Mouse (Mus musculus) lung, embryonic 14.5 days (tissue): ENCODE results near the gene Magea2. TPM values are rescaled to one million over a fixed set of nuclear protein-coding genes. Genes with fewer than 3 reads are reported as not detected.
"Not testable (repeated sequence)": the region's sequence is repeated elsewhere in the genome, so short reads cannot be mapped to it uniquely, and the experiment has no call there.

Source experiments
- ATAC-seq: fragments of 200-750 bp; cut with Nextera tagmentation; 2 replicates; pipeline ENCODE4 v1.8.0; 2017; ENCODE audit warnings: mild to moderate bottlenecking, moderate TSS enrichment, moderate library complexity; ENCODE audit not compliant: insufficient read depth
- DNase-seq: peaks from one replicate; pipeline ENCODE4 v3.0.0-alpha.2; 2015
- H3K27ac ChIP-seq: fragments of 300-500 bp; sonication (generic); 2 replicates; pipeline ENCODE4 v1.5.1; 2014; ENCODE audit warnings: low read depth, mild to moderate bottlenecking, moderate library complexity
- H3K27me3 ChIP-seq: fragments of 300-500 bp; sonication (generic); 2 replicates; pipeline ENCODE4 v1.6.1; 2014; ENCODE audit warnings: low read length, control low read depth; ENCODE audit not compliant: insufficient read depth
- H3K36me3 ChIP-seq: fragments of 300-500 bp; sonication (generic); 2 replicates; pipeline ENCODE4 v1.6.1; 2014; ENCODE audit warnings: control low read depth; ENCODE audit not compliant: insufficient read depth
- H3K4me1 ChIP-seq: fragments of 300-500 bp; sonication (generic); 2 replicates; pipeline ENCODE4 v1.6.1; 2014; ENCODE audit warnings: antibody characterized with exemption, control low read depth; ENCODE audit not compliant: insufficient read depth
- H3K4me2 ChIP-seq: fragments of 300-500 bp; sonication (generic); 2 replicates; pipeline ENCODE4 v1.6.1; 2014; ENCODE audit warnings: mild to moderate bottlenecking
- H3K4me3 ChIP-seq: fragments of 300-500 bp; sonication (generic); 2 replicates; pipeline ENCODE4 v1.5.1; 2014; ENCODE audit warnings: low read depth, low read length
- H3K9ac ChIP-seq: fragments of 300-500 bp; sonication (generic); 2 replicates; pipeline ENCODE4 v1.6.1; 2014
- H3K9me3 ChIP-seq: fragments of 300-500 bp; sonication (generic); 2 replicates; pipeline ENCODE4 v1.6.1; 2016; ENCODE audit warnings: low read depth, low read length, control low read depth
- CTCF ChIP-seq: IDR thresholded peaks from 2 replicates; pipeline ENCODE4 v1.5.1; 2016; ENCODE audit warnings: antibody characterized with exemption, low read depth
- WGBS: fragments of 180-500 bp; shearing (Covaris S2); extraction: QIAGEN DNeasy Blood & Tissue Kit; methylation state at CpG from one replicate; pipeline ENCODE4 v1.1.7; 2014; 5-methylcytosine and 5-hydroxymethylcytosine counted together
- polyA plus RNA-seq: library from polyadenylated mRNA; unstranded; fragments of >200 nt; fragmentation: Nextera tagmentation; extraction: Ambion mirVana; gene quantifications from 2 replicates; pipeline ENCODE4 v1.2.1, GENCODE M21; 2014

Magea2 gene
- not detected in 2 replicates for polyA plus RNA-seq

- not testable (repeated sequence) for DNase-seq, H3K9me3 ChIP-seq, ATAC-seq, H3K27me3 ChIP-seq, H3K4me3 ChIP-seq, H3K36me3 ChIP-seq, H3K4me2 ChIP-seq, H3K4me1 ChIP-seq, H3K27ac ChIP-seq, H3K9ac ChIP-seq
- WGBS: 75% methylated on average over 2 of the region's 4 CpGs
Measured at GRCm38 (mm10) chrX:155093566-155093965, at the start of gene Magea2. Gene Magea2, minus strand, starts transcription at chrX:155093666.

DNA sequence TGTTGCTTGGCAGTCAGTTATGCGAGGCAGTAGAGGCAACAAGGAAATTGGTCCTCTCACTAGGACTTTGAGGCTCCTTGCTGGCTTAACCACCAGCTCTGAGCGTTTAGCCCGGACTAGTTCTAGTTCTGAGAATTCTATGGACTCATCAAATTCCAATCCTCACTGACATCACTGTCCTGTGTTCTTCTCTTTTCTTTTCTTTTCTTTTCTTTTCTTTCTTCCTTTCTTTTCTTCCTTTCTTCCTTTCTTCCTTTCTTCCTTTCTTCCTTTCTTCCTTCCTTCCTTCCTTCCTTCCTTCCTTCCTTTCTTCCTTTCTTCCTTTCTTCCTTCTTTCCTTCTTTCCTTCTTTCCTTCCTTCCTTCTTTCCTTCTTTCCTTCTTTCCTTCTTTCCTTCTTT, 34.8 kb upstream of the Magea2 start, which contains the start of gene Cldn34b2:
Gene Cldn34b2, minus strand, starts transcription at position 101 of the 400 bp plus-strand sequence.
- H3K4me3 ChIP-seq, ATAC-seq: not testable (repeated sequence)
- 80% methylated on average over 3 of the region's 3 CpGs for WGBS

GRCm38 (mm10) chrX:155098024-155098423, 4.6 kb upstream of the Magea2 start:
- ATAC-seq: no peak
- peak; percentile 43 for DNase-seq
- no peaks in the 10 kb centered on the region for H3K27me3 ChIP-seq
- TF ChIP-seq CTCF: peak; percentile 45; the same call in 1 of the 2 replicates
- H3K27ac ChIP-seq: no peak overlapping the region
- H3K4me2 ChIP-seq: no peak overlapping the region
- H3K36me3 ChIP-seq: no peaks in the 10 kb centered on the region
- no peak overlapping the region for H3K4me3 ChIP-seq
- H3K9ac ChIP-seq: no peak overlapping the region
- no peaks in the 10 kb centered on the region for H3K9me3 ChIP-seq
- no peaks in the 10 kb centered on the region for H3K4me1 ChIP-seq

More for the DNA sequence above, 34.8 kb upstream of the Magea2 start, which contains the start of gene Cldn34b2:
- H3K27ac ChIP-seq, DNase-seq, H3K9me3 ChIP-seq, H3K36me3 ChIP-seq, H3K4me1 ChIP-seq, H3K9ac ChIP-seq, H3K4me2 ChIP-seq, H3K27me3 ChIP-seq: not testable (repeated sequence)

- H3K27ac ChIP-seq, DNase-seq, H3K9ac ChIP-seq, H3K9me3 ChIP-seq, ATAC-seq, H3K4me3 ChIP-seq, H3K4me1 ChIP-seq, H3K4me2 ChIP-seq, H3K27me3 ChIP-seq, H3K36me3 ChIP-seq: not testable (repeated sequence)
- 93% methylated on average over 1 of the region's 2 CpGs for WGBS
Measured at GRCm38 (mm10) chrX:155089693-155090092, 3.8 kb downstream of the Magea2 start, which contains the start of gene Magea1. Gene Magea1, minus strand, starts transcription at chrX:155089793.

GRCm38 (mm10) chrX:155063045-155063444, 30.4 kb downstream of the Magea2 start, which contains the start of gene Magea5:
Gene Magea5, minus strand, starts transcription at chrX:155063145.
- H3K4me1 ChIP-seq, ATAC-seq, H3K9ac ChIP-seq, H3K36me3 ChIP-seq, DNase-seq, H3K4me3 ChIP-seq, H3K27ac ChIP-seq, H3K27me3 ChIP-seq, H3K9me3 ChIP-seq, H3K4me2 ChIP-seq: not testable (repeated sequence)
- 83% methylated on average over 13 of the region's 16 CpGs for WGBS

DNA sequence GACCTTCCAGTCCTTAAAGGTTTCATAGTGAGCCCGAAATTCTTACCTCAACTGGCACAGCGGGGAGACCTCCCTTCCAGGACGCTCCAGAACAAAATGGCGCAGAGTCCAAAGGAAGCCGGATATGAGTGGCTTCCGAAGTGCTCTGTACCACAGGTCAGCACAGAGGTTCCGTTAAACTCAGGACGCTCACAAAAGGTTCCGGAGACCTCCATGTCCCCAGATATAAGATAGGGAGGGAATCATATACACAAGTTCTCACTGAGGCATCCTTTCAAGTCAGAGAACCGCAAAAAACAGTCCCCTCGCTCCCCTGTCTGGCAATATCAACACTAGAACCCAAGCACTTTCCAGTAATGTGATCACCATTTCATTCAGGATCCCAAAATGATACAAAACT, 97.7 kb downstream of the Magea2 start, which contains the start of gene Magea8:
Gene Magea8, minus strand, starts transcription at position 101 of the 400 bp plus-strand sequence.
- 84% methylated on average over 11 of the region's 11 CpGs for WGBS
- ATAC-seq, H3K9me3 ChIP-seq: not testable (repeated sequence)

More for the DNA sequence above, 97.7 kb downstream of the Magea2 start, which contains the start of gene Magea8:
- H3K4me3 ChIP-seq, DNase-seq, H3K4me2 ChIP-seq, H3K27me3 ChIP-seq, H3K27ac ChIP-seq, H3K4me1 ChIP-seq, H3K9ac ChIP-seq, H3K36me3 ChIP-seq: not testable (repeated sequence)

Other genes starting within 250 kb of the Magea2 start
- not detected in 2 replicates for gene Cldn34b1, start 203.4 kb downstream of the Magea2 start, polyA plus RNA-seq
- not detected in 2 replicates for gene Magea6, start 157.7 kb downstream of the Magea2 start, polyA plus RNA-seq
- not detected in 2 replicates for gene Magea3, start 144.2 kb downstream of the Magea2 start, polyA plus RNA-seq
- gene Magea8, start 97.8 kb downstream of the Magea2 start, polyA plus RNA-seq: not detected in 2 replicates
- gene Magea5, start 30.5 kb downstream of the Magea2 start, polyA plus RNA-seq: not detected in 2 replicates
- not detected in 2 replicates for gene Magea1, start 3.9 kb downstream of the Magea2 start, polyA plus RNA-seq
- not detected in 2 replicates for gene Cldn34b2, start 34.7 kb upstream of the Magea2 start, polyA plus RNA-seq
- 110 and 129 TPM in 2 replicates for gene Sat1, start 122.8 kb upstream of the Magea2 start, polyA plus RNA-seq
- 46.1 and 46.8 TPM in 2 replicates for gene Acot9, start 168.8 kb upstream of the Magea2 start, polyA plus RNA-seq
- gene Prdx4, start 247.1 kb upstream of the Magea2 start, polyA plus RNA-seq: 385 and 389 TPM in 2 replicates